Mouse (Mus musculus): ENCODE measurements around the gene Srrm4. TPM values are rescaled to one million over a fixed set of nuclear protein-coding genes. Genes with fewer than 3 reads are reported as not detected.

The Srrm4 gene
- 0.01 TPM in 1 of 2 replicates, not detected in the other for polyA plus RNA-seq (2012)

GRCm38 (mm10) chr5:116591346-116592048 lies at the start of gene Srrm4:
Gene Srrm4, minus strand, starts transcription at chr5:116591817.
- peaks cover 15% of the 10 kb centered on the region for H3K9me3 ChIP-seq (ENCODE audit: control insufficient read depth, low read length)
- H3K36me3 ChIP-seq (ENCODE audit: control insufficient read depth): no peaks in the 10 kb centered on the region
- TF ChIP-seq GATA1 (IDR thresholded peaks at IDR 0.05; ENCODE audit: low read length) (no peak), TAL1 (IDR thresholded peaks at IDR 0.05; ENCODE audit: low read length) (no peak)
- peaks cover 26% of the 10 kb centered on the region for H3K27me3 ChIP-seq (ENCODE audit: control insufficient read depth)
- H3K4me3 ChIP-seq (replicated peaks): no peak within 1 kb of the TSS
- H3K4me1 ChIP-seq (ENCODE audit: control insufficient read depth): no peaks in the 10 kb centered on the region

GRCm38 (mm10) chr5:116592801-116593430 lies 1.3 kb upstream of the Srrm4 start:
- peaks cover 26% of the 10 kb centered on the region for H3K27me3 ChIP-seq (ENCODE audit: control insufficient read depth)
- H3K4me3 ChIP-seq (replicated peaks): no peak overlapping the region
- no peaks in the 10 kb centered on the region for H3K4me1 ChIP-seq (ENCODE audit: control insufficient read depth)

GRCm38 (mm10) chr5:116592049-116592800 lies 608 bp upstream of the Srrm4 start:
- TF ChIP-seq GATA1 (IDR thresholded peaks at IDR 0.05; ENCODE audit: low read length): no peak
- no peak for TF ChIP-seq TAL1 (IDR thresholded peaks at IDR 0.05; ENCODE audit: low read length)
- Histone ChIP-seq H3K27me3 (ENCODE audit: control insufficient read depth) (peaks cover 26% of the 10 kb centered on the region), H3K9me3 (ENCODE audit: control insufficient read depth, low read length) (peaks cover 18% of the 10 kb centered on the region)

More at GRCm38 (mm10) chr5:116592801-116593430, 1.3 kb upstream of the Srrm4 start:
- peaks cover 18% of the 10 kb centered on the region for H3K9me3 ChIP-seq (ENCODE audit: control insufficient read depth, low read length)
- TF ChIP-seq GATA1 (IDR thresholded peaks at IDR 0.05; ENCODE audit: low read length): no peak
- no peak for TF ChIP-seq TAL1 (IDR thresholded peaks at IDR 0.05; ENCODE audit: low read length)
- no peaks in the 10 kb centered on the region for H3K36me3 ChIP-seq (ENCODE audit: control insufficient read depth)

GRCm38 (mm10) chr5:116590698-116591097 lies 919 bp downstream of the Srrm4 start:
- Histone ChIP-seq H3K27me3 (ENCODE audit: control insufficient read depth) (peaks cover 26% of the 10 kb centered on the region), H3K4me3 (replicated peaks) (no peak overlapping the region), H3K36me3 (ENCODE audit: control insufficient read depth) (no peaks in the 10 kb centered on the region), H3K4me1 (ENCODE audit: control insufficient read depth) (no peaks in the 10 kb centered on the region), H3K9me3 (ENCODE audit: control insufficient read depth, low read length) (peaks cover 11% of the 10 kb centered on the region)
- TF ChIP-seq GATA1 (IDR thresholded peaks at IDR 0.05; ENCODE audit: low read length): no peak
- TF ChIP-seq TAL1 (IDR thresholded peaks at IDR 0.05; ENCODE audit: low read length): no peak

More at GRCm38 (mm10) chr5:116592049-116592800, 608 bp upstream of the Srrm4 start:
- H3K4me1 ChIP-seq (ENCODE audit: control insufficient read depth): no peaks in the 10 kb centered on the region
- no peak overlapping the region for H3K4me3 ChIP-seq (replicated peaks)
- H3K36me3 ChIP-seq (ENCODE audit: control insufficient read depth): no peaks in the 10 kb centered on the region

GRCm38 (mm10) chr5:116589631-116590030 lies 2.0 kb downstream of the Srrm4 start:
- Histone ChIP-seq H3K4me3 (replicated peaks) (no peak overlapping the region), H3K27me3 (ENCODE audit: control insufficient read depth) (peaks cover 26% of the 10 kb centered on the region), H3K36me3 (ENCODE audit: control insufficient read depth) (no peaks in the 10 kb centered on the region), H3K9me3 (ENCODE audit: control insufficient read depth, low read length) (peaks cover 11% of the 10 kb centered on the region), H3K4me1 (ENCODE audit: control insufficient read depth) (no peaks in the 10 kb centered on the region)
- TF ChIP-seq GATA1 (IDR thresholded peaks at IDR 0.05; ENCODE audit: low read length): no peak

- peaks cover 26% of the 10 kb centered on the region for H3K27me3 ChIP-seq (ENCODE audit: control insufficient read depth)
- no peak for TF ChIP-seq TAL1 (IDR thresholded peaks at IDR 0.05; ENCODE audit: low read length)
- no peak for TF ChIP-seq GATA1 (IDR thresholded peaks at IDR 0.05; ENCODE audit: low read length)
- H3K4me3 ChIP-seq (replicated peaks): no peak overlapping the region
- H3K4me1 ChIP-seq (ENCODE audit: control insufficient read depth): no peaks in the 10 kb centered on the region
- H3K36me3 ChIP-seq (ENCODE audit: control insufficient read depth): no peaks in the 10 kb centered on the region
- peaks cover 9% of the 10 kb centered on the region for H3K9me3 ChIP-seq (ENCODE audit: control insufficient read depth, low read length)
Observed at GRCm38 (mm10) chr5:116588836-116589235, 2.8 kb downstream of the Srrm4 start.

GRCm38 (mm10) chr5:116579533-116579932 lies 12.1 kb downstream of the Srrm4 start:
- TF ChIP-seq GATA1 (IDR thresholded peaks at IDR 0.05; ENCODE audit: low read length) (no peak), TAL1 (IDR thresholded peaks at IDR 0.05; ENCODE audit: low read length) (no peak)
- Histone ChIP-seq H3K9me3 (ENCODE audit: control insufficient read depth, low read length) (peaks cover 46% of the 10 kb centered on the region), H3K4me1 (ENCODE audit: control insufficient read depth) (no peaks in the 10 kb centered on the region), H3K4me3 (replicated peaks) (no peak overlapping the region), H3K36me3 (ENCODE audit: control insufficient read depth) (no peaks in the 10 kb centered on the region), H3K27me3 (ENCODE audit: control insufficient read depth) (no peaks in the 10 kb centered on the region)

- Histone ChIP-seq H3K4me3 (replicated peaks) (no peak overlapping the region), H3K4me1 (ENCODE audit: control insufficient read depth) (no peaks in the 10 kb centered on the region), H3K36me3 (ENCODE audit: control insufficient read depth) (no peaks in the 10 kb centered on the region), H3K9me3 (ENCODE audit: control insufficient read depth, low read length) (peaks cover 42% of the 10 kb centered on the region), H3K27me3 (ENCODE audit: control insufficient read depth) (no peaks in the 10 kb centered on the region)
- TF ChIP-seq GATA1 (IDR thresholded peaks at IDR 0.05; ENCODE audit: low read length) (no peak), TAL1 (IDR thresholded peaks at IDR 0.05; ENCODE audit: low read length) (0 out of 3 replicates have a peak, but pooled peaks have one; percentile 11)
Observed at GRCm38 (mm10) chr5:116577082-116577481, 14.5 kb downstream of the Srrm4 start.

GRCm38 (mm10) chr5:116573307-116573706 lies 18.3 kb downstream of the Srrm4 start:
- Histone ChIP-seq H3K4me1 (ENCODE audit: control insufficient read depth) (no peaks in the 10 kb centered on the region), H3K9me3 (ENCODE audit: control insufficient read depth, low read length) (peaks cover 32% of the 10 kb centered on the region), H3K4me3 (replicated peaks) (no peak overlapping the region), H3K27me3 (ENCODE audit: control insufficient read depth) (no peaks in the 10 kb centered on the region), H3K36me3 (ENCODE audit: control insufficient read depth) (no peaks in the 10 kb centered on the region)
- TF ChIP-seq GATA1 (IDR thresholded peaks at IDR 0.05; ENCODE audit: low read length) (no peak), TAL1 (IDR thresholded peaks at IDR 0.05; ENCODE audit: low read length) (no peak)
